Comparison of ENCODE assay signal across 8 mouse cellular contexts in genomic region chr1:192855474-192856230, GRCm38 (mm10). TPM values are rescaled to one million over a fixed set of nuclear protein-coding genes. Genes with fewer than 3 reads are reported as not detected.
A peak's percentile ranks its signal among the peaks of the same experiment; 100 is the strongest.
DNase-seq lines count a peak whose midpoint lies in the region; ATAC-seq and TF ChIP-seq lines count a peak whose summit lies in the region.

Gene Sertad4 (minus strand): TSS chr1:192855756.

- peaks cover 27% of the 10 kb centered on the region for H3K79me3 ChIP-seq in C2C12 (ENCODE audit: low read depth)

- TF ChIP-seq POLR2A in embryonic fibroblast, embryonic 13.5 days (IDR thresholded peaks at IDR 0.05; ENCODE audit: low read depth, low read length), result peak; percentile 72
- no peak for TF ChIP-seq POLR2A in lung, adult 2 months (IDR thresholded peaks at IDR 0.05; ENCODE audit: borderline replicate concordance, extremely low read depth, low read depth, low read length)

- no peaks in the 10 kb centered on the region for H3K27me3 ChIP-seq in C2C12 (ENCODE audit: control insufficient read depth, insufficient read depth, insufficient read length)
- H3K27me3 ChIP-seq in heart, embryonic 15.5 days, result peaks cover 21% of the 10 kb centered on the region

- peak within 1 kb of the TSS; percentile 78 for H3K9ac ChIP-seq in heart, embryonic 15.5 days

- no peak for TF ChIP-seq CTCF in C2C12 (IDR thresholded peaks at IDR 0.05; ENCODE audit: control insufficient read depth, insufficient read depth, insufficient read length)
- no peak for TF ChIP-seq CTCF in embryonic fibroblast, embryonic 13.5 days (IDR thresholded peaks at IDR 0.05; ENCODE audit: borderline replicate concordance, insufficient read depth, low read length)
- TF ChIP-seq CTCF in lung, adult 2 months (IDR thresholded peaks at IDR 0.05; ENCODE audit: insufficient read depth, low read length), result no peak

- peaks cover 5% of the 10 kb centered on the region for H3K36me3 ChIP-seq in C2C12 (ENCODE audit: control insufficient read depth, insufficient read depth)
- no peaks in the 10 kb centered on the region for H3K36me3 ChIP-seq in heart, embryonic 15.5 days

- H3K4me2 ChIP-seq in heart, embryonic 15.5 days, result peak within 1 kb of the TSS; percentile 98

- H3K27ac ChIP-seq in embryonic fibroblast, embryonic 13.5 days (ENCODE audit: insufficient read depth, low read length), result peak within 1 kb of the TSS; percentile 93
- peak within 1 kb of the TSS; percentile 90 for H3K27ac ChIP-seq in heart, embryonic 15.5 days

- no peaks in the 10 kb centered on the region for H3K9me3 ChIP-seq in heart, embryonic 15.5 days (replicated peaks)

- peaks cover 40% of the 10 kb centered on the region for H3K79me2 ChIP-seq in C2C12 (ENCODE audit: control insufficient read depth, insufficient read depth)

- peak within 1 kb of the TSS; percentile 59 for H3K4me3 ChIP-seq in C2C12 (ENCODE audit: insufficient read depth, poor library complexity, severe bottlenecking)
- peak within 1 kb of the TSS; percentile 77 for H3K4me3 ChIP-seq in embryonic fibroblast, embryonic 13.5 days (ENCODE audit: insufficient read depth, low read length)
- H3K4me3 ChIP-seq in heart, embryonic 15.5 days, result peak within 1 kb of the TSS; percentile 79
- peak within 1 kb of the TSS; percentile 62 for H3K4me3 ChIP-seq in lung, adult 2 months (replicated peaks; ENCODE audit: extremely low read depth, low read depth, low read length)

- peak within 1 kb of the TSS; percentile 93 for H3ac ChIP-seq in C2C12 (ENCODE audit: control insufficient read depth, insufficient read length, low read depth)

- peak; percentile 69 for ATAC-seq in heart, embryonic 15.5 days (replicated peaks; ENCODE audit: insufficient number of reproducible peaks, insufficient read depth, low FRiP score, low read depth)
- no peak; the same call in 1 of the 2 replicates for ATAC-seq in megakaryocyte progenitor cell, adult 5-6 weeks (replicated peaks; ENCODE audit: poor library complexity)

- under 1% methylated on average over 69 of the region's 75 CpGs for WGBS in heart, embryonic 15.5 days
- under 1% methylated on average over 75 of the region's 75 CpGs for WGBS in lung, adult 2 months

- peak; percentile 69 to 74 for DNase-seq in adrenal gland, postnatal 36 days
- DNase-seq in kidney, postnatal 14 days, result peak; percentile 81
- DNase-seq in lung, adult 2 months, result peak; percentile 33
- DNase-seq in right cerebral cortex, adult 18-20 months, result peak; percentile 47

- peaks cover 23% of the 10 kb centered on the region for H3K4me1 ChIP-seq in embryonic fibroblast, embryonic 13.5 days (ENCODE audit: control insufficient read depth, insufficient read depth, low read length)
- peaks cover 32% of the 10 kb centered on the region for H3K4me1 ChIP-seq in heart, embryonic 15.5 days (replicated peaks)
- peaks cover 5% of the 10 kb centered on the region for H3K4me1 ChIP-seq in lung, adult 2 months (ENCODE audit: control insufficient read depth, insufficient read depth, low read length)

TF ChIP-seq in C2C12, 6 proteins besides CTCF, POLR2A, EP300 and RAD21:
- TF ChIP-seq MYOD1 (IDR thresholded peaks at IDR 0.05; ENCODE audit: control insufficient read depth, insufficient read length, low read depth), result no peak
- TF ChIP-seq USF1 (IDR thresholded peaks at IDR 0.05; ENCODE audit: low read depth), result peak; percentile 28
- TF ChIP-seq CEBPB (IDR thresholded peaks at IDR 0.05; ENCODE audit: low read depth), result no peak

RNA-seq across cellular contexts. Expression of gene Sertad4, which starts in this region (rescaled TPM):
- polyA plus RNA-seq in C2C12 (2012; fragmentation: generic; extraction: Trizol), result 18.9 TPM
- total RNA-seq in adrenal gland, postnatal 36 days (2021), result 1 to 10 TPM; 2.8 to 9.5 TPM
- 43.6 and 59.4 TPM in 2 replicates for polyA plus RNA-seq in embryonic fibroblast, embryonic 13.5 days (2011; ENCODE audit: insufficient read length, low read depth, missing spikeins)
- polyA plus RNA-seq in heart, embryonic 15.5 days (2015; fragmentation: Nextera tagmentation; extraction: Ambion mirVana), result 12.3 and 15.1 TPM in 2 replicates
- 1.3 and 1.7 TPM in 2 replicates for polyA plus RNA-seq in lung, adult 2 months (2012; rRNA removed)
- not detected in 2 replicates for total RNA-seq in megakaryocyte progenitor cell, adult 5-6 weeks (2015)
- not detected in 2 replicates for total RNA-seq in megakaryocyte progenitor cell, adult 5-6 weeks (2017)
